Mouse (Mus musculus) midbrain, embryonic 12.5 days (tissue): ENCODE measurements at regions not wholly inside any gene's neighbourhood (a gene's known extent, or its start where the extent isn't known, plus 50 kb on each side); places are given as distances from the start of the nearest gene placed in this dataset.

Source experiments
- ATAC-seq: fragments of 200-750 bp; cut with Nextera tagmentation; 2 replicates; pipeline ENCODE4 v1.8.0; 2017; ENCODE audit warnings: low read depth, moderate TSS enrichment, moderate library complexity; ENCODE audit not compliant: low FRiP score
- H3K27ac ChIP-seq: fragments of 300-500 bp; sonication (generic); replicated peaks from 2 replicates; pipeline ENCODE4 v1.5.1; 2016; ENCODE audit warnings: mild to moderate bottlenecking
- H3K27me3 ChIP-seq: fragments of 300-500 bp; sonication (generic); 2 replicates; pipeline ENCODE4 v1.6.1; 2016; ENCODE audit warnings: mild to moderate bottlenecking
- H3K36me3 ChIP-seq: fragments of 300-500 bp; sonication (generic); 2 replicates; pipeline ENCODE4 v1.6.1; 2016
- H3K4me1 ChIP-seq: fragments of 300-500 bp; sonication (generic); 2 replicates; pipeline ENCODE4 v1.6.1; 2016
- H3K4me2 ChIP-seq: fragments of 300-500 bp; sonication (generic); replicated peaks from 2 replicates; pipeline ENCODE4 v1.6.1; 2016; ENCODE audit warnings: mild to moderate bottlenecking, moderate library complexity
- H3K4me3 ChIP-seq: fragments of 300-500 bp; sonication (generic); 2 replicates; pipeline ENCODE4 v1.5.1; 2016; ENCODE audit warnings: mild to moderate bottlenecking
- H3K9ac ChIP-seq: fragments of 300-500 bp; sonication (generic); replicated peaks from 2 replicates; pipeline ENCODE4 v1.6.1; 2016; ENCODE audit warnings: mild to moderate bottlenecking, moderate library complexity
- H3K9me3 ChIP-seq: fragments of 300-500 bp; sonication (generic); 2 replicates; pipeline ENCODE4 v1.6.1; 2016; ENCODE audit warnings: mild to moderate bottlenecking
- WGBS: fragments of 180-500 bp; shearing (Covaris S2); methylation state at CpG from one replicate; pipeline ENCODE4 v1.1.7; 2016; 5-methylcytosine and 5-hydroxymethylcytosine counted together

DNA sequence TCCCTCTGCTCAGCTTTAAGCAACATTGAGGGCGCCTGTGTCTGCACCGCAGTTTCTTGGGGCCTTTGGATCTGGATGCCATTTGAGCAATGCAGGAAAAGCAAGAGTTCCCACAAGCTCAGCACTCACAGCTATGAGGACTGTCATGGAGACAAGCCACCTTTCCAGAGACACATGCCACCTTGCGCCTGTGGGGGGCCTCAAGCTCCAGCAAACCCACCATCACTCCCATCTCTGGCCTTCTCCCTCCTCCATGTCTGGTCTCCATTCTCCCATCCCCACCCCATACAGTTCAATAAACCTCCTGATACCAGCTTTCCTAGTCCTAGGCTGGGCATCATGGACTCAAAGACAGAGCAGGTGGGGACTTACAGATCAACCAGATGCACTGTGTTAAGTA lies 97.8 kb downstream of the Wdr11 start:
- Histone ChIP-seq H3K27me3 (peaks cover 3% of the 10 kb centered on the region; the same call in 1 of the 2 replicates), H3K36me3 (no peaks in the 10 kb centered on the region)
- 89% methylated on average over 3 of the region's 3 CpGs for WGBS

DNA sequence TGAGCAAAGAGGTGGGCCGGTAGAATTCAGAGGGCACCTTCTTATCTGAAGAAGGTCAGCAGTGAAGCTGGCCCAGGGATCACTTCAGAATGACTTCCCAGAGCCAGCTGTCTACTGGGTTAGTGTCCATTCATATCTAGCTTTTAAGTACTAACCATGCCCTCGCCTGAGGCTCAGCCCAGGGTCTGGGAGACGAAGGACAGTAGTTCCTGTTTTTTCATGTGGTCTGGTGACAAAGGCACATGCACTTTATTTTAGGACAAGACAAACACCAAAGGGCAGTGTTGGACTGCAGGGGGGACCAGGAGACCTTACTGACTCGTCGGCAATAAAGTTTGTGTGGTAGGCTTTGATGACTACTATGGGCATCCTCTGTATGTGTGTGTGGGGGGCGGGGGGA lies 99.2 kb downstream of the Wdr11 start:
- Histone ChIP-seq H3K36me3 (no peaks in the 10 kb centered on the region), H3K9ac (no peak overlapping the region), H3K27ac (no peak overlapping the region), H3K9me3 (no peaks in the 10 kb centered on the region), H3K4me1 (no peaks in the 10 kb centered on the region), H3K4me2 (no peak overlapping the region), H3K27me3 (peaks cover 3% of the 10 kb centered on the region; the same call in 1 of the 2 replicates), H3K4me3 (no peak overlapping the region)
- no peak for ATAC-seq
- 86% methylated on average over 6 of the region's 6 CpGs for WGBS

More for the DNA sequence above, 97.8 kb downstream of the Wdr11 start:
- no peaks in the 10 kb centered on the region for H3K4me1 ChIP-seq
- ATAC-seq = no peak
- no peaks in the 10 kb centered on the region for H3K9me3 ChIP-seq
- no peak overlapping the region for H3K9ac ChIP-seq
- no peak overlapping the region for H3K4me3 ChIP-seq
- no peak overlapping the region for H3K4me2 ChIP-seq
- H3K27ac ChIP-seq = no peak overlapping the region

DNA sequence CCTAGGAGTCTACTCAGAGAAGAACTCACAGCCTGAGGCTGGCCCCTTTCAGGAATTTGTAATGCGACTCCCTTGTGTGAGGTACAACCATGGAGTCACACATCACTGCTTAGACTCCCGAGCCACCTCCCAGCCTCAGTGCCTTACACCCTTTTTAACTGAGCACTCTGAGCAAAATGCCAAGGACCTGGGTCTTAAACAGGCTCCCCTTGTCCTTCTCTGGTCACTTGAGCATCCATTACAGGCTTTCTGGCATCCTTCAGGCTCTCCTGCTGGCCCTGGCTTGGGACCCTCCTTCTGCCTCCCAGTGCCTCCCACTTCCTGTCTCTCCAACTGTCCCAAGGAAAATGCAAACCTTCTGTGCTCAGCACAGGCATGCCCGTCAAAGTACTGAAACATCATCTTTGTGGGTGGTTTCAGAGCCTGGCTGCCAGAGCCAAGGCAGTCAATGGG lies 100.0 kb downstream of the Wdr11 start:
- Histone ChIP-seq H3K4me2 (no peak overlapping the region), H3K9ac (no peak overlapping the region), H3K27ac (no peak overlapping the region), H3K9me3 (no peaks in the 10 kb centered on the region), H3K4me1 (no peaks in the 10 kb centered on the region), H3K36me3 (no peaks in the 10 kb centered on the region), H3K27me3 (peaks cover 3% of the 10 kb centered on the region; the same call in 1 of the 2 replicates), H3K4me3 (no peak overlapping the region)
- ATAC-seq = no peak
- WGBS = 33% methylated on average over 3 of the region's 3 CpGs

DNA sequence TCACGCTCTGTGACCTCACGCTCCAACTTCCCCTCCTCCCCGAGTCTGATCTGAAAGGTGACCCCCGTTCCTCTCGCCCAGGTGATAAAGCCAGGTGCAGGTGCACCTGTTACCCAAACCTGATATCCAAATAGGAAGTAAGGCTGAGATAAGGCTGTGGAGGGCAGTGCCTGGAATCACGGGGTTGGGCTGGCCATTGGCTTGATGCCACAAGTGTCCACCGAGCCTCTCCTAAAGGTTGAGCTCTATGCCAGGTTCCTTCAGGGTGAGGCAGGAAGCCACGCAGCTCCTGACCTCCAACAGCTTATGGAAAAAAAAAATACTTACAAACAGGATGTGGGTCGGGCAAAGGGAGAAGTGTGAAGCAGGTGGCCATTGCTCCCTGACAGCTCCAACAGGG lies 102.0 kb downstream of the Wdr11 start:
- Histone ChIP-seq H3K4me2 (no peak overlapping the region), H3K4me1 (no peaks in the 10 kb centered on the region), H3K27me3 (peaks cover 14% of the 10 kb centered on the region; the same call in 1 of the 2 replicates), H3K9me3 (no peaks in the 10 kb centered on the region), H3K9ac (no peak overlapping the region), H3K4me3 (no peak overlapping the region), H3K27ac (no peak overlapping the region), H3K36me3 (no peaks in the 10 kb centered on the region)
- WGBS = 90% methylated on average over 9 of the region's 9 CpGs
- no peak for ATAC-seq

DNA sequence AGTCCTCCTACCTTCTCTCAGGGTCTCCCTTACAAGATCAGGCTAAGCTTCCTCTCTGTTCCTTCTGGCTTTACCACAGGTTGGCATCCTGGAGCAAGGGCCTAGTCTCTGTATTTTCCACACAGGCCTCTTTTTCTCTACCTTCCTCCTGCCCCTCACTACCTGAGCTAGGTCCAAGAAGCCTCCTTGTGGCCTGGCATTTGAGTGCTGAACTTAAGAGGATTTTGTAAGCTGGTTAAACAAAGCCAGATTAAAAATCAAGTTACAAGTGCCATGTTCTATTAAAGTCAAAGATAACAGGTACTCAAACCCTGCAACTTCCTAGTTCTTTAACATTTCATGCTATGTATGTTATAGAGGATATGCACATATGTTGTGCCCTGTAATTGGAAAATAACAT lies 102.5 kb downstream of the Wdr11 start:
- H3K4me2 ChIP-seq = no peak overlapping the region
- no peaks in the 10 kb centered on the region for H3K36me3 ChIP-seq
- no peak for ATAC-seq

DNA sequence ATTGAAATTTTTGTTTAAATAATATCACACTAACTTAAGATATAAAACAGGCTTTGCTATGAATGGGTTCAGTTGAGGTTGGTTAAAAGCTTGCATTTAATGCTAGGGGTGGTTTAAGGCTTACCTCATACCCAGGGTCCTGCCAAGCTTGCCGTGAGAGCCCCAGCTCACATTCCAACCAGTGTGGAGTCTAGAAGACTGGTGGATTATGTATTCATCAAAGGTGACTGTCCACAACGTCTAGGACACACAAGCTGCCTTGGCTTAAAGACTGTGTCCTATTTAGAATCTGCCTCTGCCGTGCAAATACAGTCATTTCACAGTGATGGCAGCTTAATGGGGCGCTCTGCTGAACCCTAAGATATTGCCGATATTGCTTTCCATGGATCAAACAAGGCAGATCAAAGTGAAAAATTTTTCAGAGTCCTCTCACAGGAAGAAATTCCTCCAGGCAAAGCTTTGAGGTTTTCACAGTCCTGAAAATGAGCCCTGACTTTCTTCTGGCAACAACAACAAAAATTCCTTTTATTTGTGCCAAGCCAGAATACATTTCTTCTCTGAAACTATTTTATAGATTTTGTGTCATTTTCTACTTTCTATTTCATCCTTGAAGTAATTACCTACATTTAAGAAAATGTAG lies 108.4 kb downstream of the Wdr11 start:
- Histone ChIP-seq H3K27me3 (peaks cover 11% of the 10 kb centered on the region; the same call in 1 of the 2 replicates), H3K4me1 (no peaks in the 10 kb centered on the region), H3K27ac (no peak overlapping the region), H3K9ac (no peak overlapping the region), H3K4me2 (no peak overlapping the region), H3K36me3 (no peaks in the 10 kb centered on the region), H3K9me3 (no peaks in the 10 kb centered on the region), H3K4me3 (no peak overlapping the region)
- ATAC-seq = no peak
- 69% methylated on average over 5 of the region's 5 CpGs for WGBS

More for the DNA sequence above, 102.5 kb downstream of the Wdr11 start:
- Histone ChIP-seq H3K4me3 (no peak overlapping the region), H3K4me1 (no peaks in the 10 kb centered on the region), H3K9ac (no peak overlapping the region), H3K9me3 (no peaks in the 10 kb centered on the region), H3K27ac (no peak overlapping the region), H3K27me3 (peaks cover 14% of the 10 kb centered on the region; the same call in 1 of the 2 replicates)

DNA sequence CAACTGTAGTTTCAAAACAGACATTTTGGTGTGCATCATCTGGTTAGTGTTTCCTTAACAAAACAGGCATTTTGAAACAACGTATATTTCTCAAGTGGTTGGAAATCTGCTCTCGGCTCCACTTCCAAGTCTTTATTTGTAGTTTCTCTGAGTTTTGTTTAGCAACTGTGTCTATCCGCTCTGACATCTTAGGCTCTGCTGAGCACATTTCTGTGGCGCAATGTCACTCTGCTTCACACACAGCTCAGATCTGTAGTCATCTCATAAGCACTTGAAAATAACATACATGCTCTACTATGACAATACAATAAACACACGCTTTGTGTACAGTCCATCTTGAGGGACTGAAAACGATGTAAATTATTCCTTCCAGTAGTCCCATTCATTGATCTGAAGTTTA lies 135.9 kb downstream of the Wdr11 start:
- ATAC-seq = no peak
- Histone ChIP-seq H3K27me3 (0 out of 2 replicates have a peak, but pooled peaks cover 3% of the 10 kb centered on the region), H3K9ac (no peak overlapping the region), H3K36me3 (no peaks in the 10 kb centered on the region), H3K4me2 (no peak overlapping the region), H3K27ac (no peak overlapping the region), H3K4me3 (no peak overlapping the region), H3K4me1 (no peaks in the 10 kb centered on the region), H3K9me3 (no peaks in the 10 kb centered on the region)
- 91% methylated on average over 6 of the region's 6 CpGs for WGBS

DNA sequence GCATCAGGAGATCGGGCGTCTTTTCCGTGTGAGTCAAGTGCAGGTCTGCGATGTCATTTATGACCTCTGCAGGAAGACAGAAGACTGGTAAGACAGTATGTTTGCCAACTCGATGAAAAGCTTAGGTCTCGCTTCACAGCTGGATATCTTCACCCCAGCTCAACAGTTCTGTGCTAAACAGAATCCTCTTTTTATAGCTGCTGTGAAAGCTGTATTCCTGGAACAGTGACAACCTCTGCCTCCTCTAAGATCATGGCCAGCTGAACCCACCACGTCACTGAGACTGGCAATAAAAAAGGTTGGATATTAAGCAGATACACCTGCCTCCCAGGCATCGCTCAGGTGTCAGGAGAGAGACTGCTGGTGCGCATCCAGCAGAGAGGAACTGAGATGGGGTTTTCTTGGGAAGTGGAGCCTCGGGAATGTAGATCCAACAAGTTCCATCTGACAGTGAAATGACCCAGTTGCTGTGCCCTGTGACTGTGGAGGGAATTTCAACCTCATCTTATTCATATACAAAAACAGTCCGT lies 138.1 kb downstream of the Wdr11 start:
- WGBS = 81% methylated on average over 11 of the region's 11 CpGs
- Histone ChIP-seq H3K27ac (no peak overlapping the region), H3K4me1 (no peaks in the 10 kb centered on the region), H3K4me3 (no peak overlapping the region), H3K9ac (no peak overlapping the region), H3K9me3 (no peaks in the 10 kb centered on the region), H3K4me2 (no peak overlapping the region), H3K36me3 (no peaks in the 10 kb centered on the region), H3K27me3 (0 out of 2 replicates have a peak, but pooled peaks cover 3% of the 10 kb centered on the region)
- no peak for ATAC-seq

DNA sequence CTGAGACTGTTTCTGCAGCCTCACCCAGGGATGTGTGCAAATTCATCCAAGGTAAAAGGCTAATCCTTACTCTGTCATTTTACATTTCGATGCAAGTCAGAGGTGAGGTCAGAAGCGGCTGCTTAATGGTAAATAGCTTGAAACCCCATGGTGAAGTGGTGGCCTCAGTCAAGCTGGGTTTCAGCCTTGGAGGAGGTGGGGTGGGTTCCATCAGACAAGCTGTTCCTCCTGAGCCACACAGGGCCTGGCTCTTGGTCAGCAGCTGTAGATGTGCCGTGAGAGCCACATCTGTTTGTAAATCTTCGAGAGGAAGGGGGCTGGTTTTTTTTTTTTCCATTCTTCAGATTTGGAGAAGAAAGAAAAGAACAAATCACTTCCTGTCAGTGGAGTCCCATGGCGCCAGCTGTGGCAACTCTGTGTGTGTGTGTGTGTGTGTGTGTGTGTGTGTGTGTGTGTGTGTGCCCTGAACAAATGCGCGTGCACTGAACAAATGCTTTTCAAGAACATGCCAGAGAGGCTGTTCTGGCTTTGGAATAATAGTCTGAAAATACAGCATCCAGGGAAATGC lies 139.2 kb downstream of the Wdr11 start:
- Histone ChIP-seq H3K9ac (no peak overlapping the region), H3K27ac (no peak overlapping the region), H3K36me3 (no peaks in the 10 kb centered on the region), H3K4me3 (no peak overlapping the region), H3K4me2 (no peak overlapping the region), H3K9me3 (no peaks in the 10 kb centered on the region), H3K4me1 (no peaks in the 10 kb centered on the region), H3K27me3 (0 out of 2 replicates have a peak, but pooled peaks cover 3% of the 10 kb centered on the region)
- no peak for ATAC-seq
- WGBS = 56% methylated on average over 7 of the region's 7 CpGs

DNA sequence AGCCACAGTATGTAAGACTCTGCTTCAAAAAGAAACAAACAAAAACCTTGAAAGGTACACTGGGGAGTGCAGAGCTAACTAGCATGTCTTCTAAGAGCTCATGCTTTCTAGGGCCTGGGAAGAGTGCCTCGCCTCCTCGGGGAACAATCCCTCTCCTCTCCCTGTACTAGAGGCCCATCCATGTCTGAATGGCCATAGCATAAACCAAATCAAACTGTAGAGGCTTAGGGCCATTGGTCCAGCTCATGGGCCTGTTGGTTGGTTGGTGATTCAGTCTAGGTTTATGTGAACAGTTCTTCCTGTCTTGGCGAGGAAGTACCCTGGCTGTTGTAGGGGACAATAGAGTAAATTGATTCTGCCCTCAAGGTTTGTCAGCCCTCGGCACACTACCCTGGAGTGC lies 151.0 kb downstream of the Wdr11 start:
- Histone ChIP-seq H3K27me3 (peaks cover 5% of the 10 kb centered on the region; the same call in 1 of the 2 replicates), H3K36me3 (no peaks in the 10 kb centered on the region), H3K9me3 (no peaks in the 10 kb centered on the region), H3K4me2 (no peak overlapping the region), H3K4me3 (no peak overlapping the region), H3K4me1 (peaks cover 14% of the 10 kb centered on the region; the same call in 1 of the 2 replicates), H3K9ac (no peak overlapping the region), H3K27ac (no peak overlapping the region)
- WGBS = 81% methylated on average over 4 of the region's 4 CpGs
- ATAC-seq = no peak

DNA sequence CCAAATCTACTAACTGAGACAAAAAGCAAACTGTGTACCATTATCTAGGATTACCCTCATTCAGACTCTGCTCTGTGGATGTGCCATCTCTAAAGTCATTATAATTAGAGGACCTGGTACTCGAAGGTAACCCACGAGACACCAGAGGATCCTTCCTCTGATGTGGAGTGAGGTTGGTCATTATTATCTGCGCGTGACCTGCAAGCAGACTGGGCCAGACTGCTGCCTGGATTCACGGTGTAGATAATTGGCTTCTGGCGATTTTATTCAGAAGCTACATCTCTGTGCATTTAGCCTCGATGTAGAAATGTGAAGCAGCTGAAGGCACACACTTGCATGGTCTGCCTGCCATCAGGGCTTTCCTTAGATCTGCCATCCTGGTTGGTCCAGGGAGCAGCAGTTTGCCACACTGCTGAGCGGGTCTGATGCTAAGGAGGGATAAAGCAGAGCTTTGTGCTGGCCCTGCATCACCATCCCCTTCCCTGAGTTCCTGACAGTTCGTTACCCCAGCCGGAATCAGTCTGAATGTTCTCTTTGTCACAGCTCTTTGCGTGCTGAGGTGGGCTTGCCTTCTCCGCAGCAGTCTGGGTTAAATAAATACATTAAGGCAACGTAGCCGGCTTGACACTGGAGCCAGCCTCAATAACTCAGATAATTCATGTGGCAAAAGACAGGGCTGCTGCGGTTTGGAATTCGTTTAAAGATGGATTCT lies 152.4 kb downstream of the Wdr11 start:
- peaks cover 5% of the 10 kb centered on the region; the same call in 1 of the 2 replicates for H3K27me3 ChIP-seq
- H3K9ac ChIP-seq = 0 out of 2 replicates have a peak overlapping the region, but pooled peaks have one; percentile 2
- no peaks in the 10 kb centered on the region for H3K36me3 ChIP-seq
- peaks cover 14% of the 10 kb centered on the region; the same call in 1 of the 2 replicates for H3K4me1 ChIP-seq
- H3K4me3 ChIP-seq = no peak overlapping the region
- WGBS = 28% methylated on average over 16 of the region's 16 CpGs
- H3K4me2 ChIP-seq = peak overlapping the region; percentile 12; the same call in 1 of the 2 replicates
- peak; percentile 30; the same call in 1 of the 2 replicates for ATAC-seq
- peaks cover 7% of the 10 kb centered on the region for H3K9me3 ChIP-seq
- peak overlapping the region; percentile 63 for H3K27ac ChIP-seq

DNA sequence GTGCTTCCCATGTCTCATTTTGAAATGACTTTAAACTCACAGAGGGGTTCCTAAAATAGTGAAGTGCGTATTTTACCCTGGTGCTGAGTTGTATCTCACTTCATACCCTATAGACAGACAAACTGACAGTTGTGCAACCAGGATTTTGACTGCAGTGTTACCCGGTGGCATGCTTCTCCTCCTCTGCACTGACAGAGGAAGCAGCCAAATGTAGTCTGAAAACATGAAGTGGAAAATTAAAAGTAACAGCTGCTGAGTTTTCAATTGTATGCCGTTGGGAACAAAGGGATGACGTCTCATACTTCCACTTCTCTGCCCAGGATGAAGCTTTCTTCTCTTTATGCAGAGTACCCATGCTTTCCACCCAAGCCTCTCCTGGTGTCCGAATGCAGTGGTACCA lies 155.0 kb downstream of the Wdr11 start:
- WGBS = 71% methylated on average over 5 of the region's 5 CpGs
- Histone ChIP-seq H3K27ac (no peak overlapping the region), H3K9me3 (peaks cover 7% of the 10 kb centered on the region), H3K4me3 (no peak overlapping the region), H3K27me3 (peaks cover 5% of the 10 kb centered on the region; the same call in 1 of the 2 replicates), H3K4me2 (no peak overlapping the region), H3K4me1 (peaks cover 14% of the 10 kb centered on the region; the same call in 1 of the 2 replicates), H3K9ac (no peak overlapping the region), H3K36me3 (no peaks in the 10 kb centered on the region)
- ATAC-seq = no peak
